ENCODE assay signal across 8 mouse cellular contexts in the genomic region with DNA sequence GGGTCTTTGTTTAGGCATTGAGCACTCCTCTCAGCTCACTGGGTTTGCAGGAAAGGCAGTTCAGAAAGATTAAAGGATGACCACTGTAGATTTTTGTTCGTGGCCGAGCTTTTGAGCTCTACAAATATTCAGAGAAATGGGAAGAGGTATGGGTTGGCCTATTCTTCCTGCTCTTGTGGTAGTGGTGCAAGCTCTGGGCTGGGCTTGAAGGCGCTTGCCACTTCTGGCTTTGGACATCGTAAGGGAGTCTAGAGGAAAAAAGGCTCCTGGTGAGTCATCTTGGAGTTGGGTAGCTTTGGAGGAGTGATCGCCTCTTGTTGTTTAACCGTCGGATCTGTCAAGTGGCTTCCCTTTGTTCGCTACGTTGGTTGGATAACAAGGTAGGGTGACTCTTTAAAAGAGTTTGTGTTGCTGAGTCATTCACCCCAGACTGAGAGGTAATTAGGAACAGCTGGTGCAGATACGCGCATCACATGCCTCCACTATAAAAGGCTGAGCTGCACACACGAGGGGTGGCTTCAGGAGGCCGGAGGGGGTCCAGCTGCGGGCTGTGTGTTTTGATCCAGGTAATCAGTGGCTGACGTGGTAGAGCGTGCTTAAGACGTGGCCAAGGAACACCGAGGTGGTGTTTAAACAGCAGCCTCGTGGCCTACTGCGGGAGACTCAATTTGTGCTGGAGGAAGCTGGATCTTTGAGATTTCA. TPM values are rescaled to one million over a fixed set of nuclear protein-coding genes. Genes with fewer than 3 reads are reported as not detected.
DNase-seq lines count a peak whose midpoint lies in the region; ATAC-seq and TF ChIP-seq lines count a peak whose summit lies in the region.

No protein-coding gene starts in this region.

- peak overlapping the region; percentile 90 for H3K9ac ChIP-seq in intestine, embryonic 15.5 days
- H3K9ac ChIP-seq in liver, embryonic 15.5 days: peak overlapping the region; percentile 89

- H3K27me3 ChIP-seq in intestine, embryonic 15.5 days (replicated peaks): no peaks in the 10 kb centered on the region
- H3K27me3 ChIP-seq in liver, embryonic 15.5 days: no peaks in the 10 kb centered on the region
- no peaks in the 10 kb centered on the region for H3K27me3 ChIP-seq in thymus, adult 2 months (ENCODE audit: control insufficient read depth, insufficient read depth, low read length)

- peak overlapping the region; percentile 58 for H3K4me3 ChIP-seq in cortical plate, adult 2 months (ENCODE audit: insufficient read depth, low read length)
- peak overlapping the region; percentile 88 for H3K4me3 ChIP-seq in intestine, embryonic 15.5 days (replicated peaks)
- peak overlapping the region; percentile 94 for H3K4me3 ChIP-seq in liver, embryonic 15.5 days (replicated peaks)
- H3K4me3 ChIP-seq in thymus, adult 2 months (ENCODE audit: control insufficient read depth, insufficient read depth, low read length): peak overlapping the region; percentile 68

- peak; percentile 21 for DNase-seq in urinary bladder, postnatal 25 days (ENCODE audit: low spot score)
- no peak for DNase-seq in urinary bladder, postnatal 4 days (ENCODE audit: low spot score in 2 of 2)
- DNase-seq in natural killer cell, adult 2 months (ENCODE audit: low spot score in 2 of 2): peak; percentile 49 to 52
- peak; percentile 54 for DNase-seq in thymus, adult 2 months

- peak; percentile 48 for ATAC-seq in granulocyte monocyte progenitor cell, adult 5-6 weeks (replicated peaks; ENCODE audit: poor library complexity, severe bottlenecking)
- ATAC-seq in intestine, embryonic 15.5 days: peak; percentile 63
- peak; percentile 56 for ATAC-seq in liver, embryonic 15.5 days (ENCODE audit: insufficient read depth)

- under 1% methylated on average over 20 of the region's 20 CpGs for WGBS in intestine, embryonic 15.5 days
- WGBS in liver, embryonic 15.5 days (ENCODE audit: insufficient replicate concordance): under 1% methylated on average over 20 of the region's 20 CpGs
- WGBS in thymus, adult 2 months: under 1% methylated on average over 20 of the region's 20 CpGs

- no peaks in the 10 kb centered on the region for H3K9me3 ChIP-seq in intestine, embryonic 15.5 days
- no peaks in the 10 kb centered on the region for H3K9me3 ChIP-seq in liver, embryonic 15.5 days (replicated peaks)

- H3K36me3 ChIP-seq in intestine, embryonic 15.5 days: no peaks in the 10 kb centered on the region
- H3K36me3 ChIP-seq in liver, embryonic 15.5 days (replicated peaks): no peaks in the 10 kb centered on the region
- H3K36me3 ChIP-seq in thymus, adult 2 months (ENCODE audit: control insufficient read depth, insufficient read depth, low read length): no peaks in the 10 kb centered on the region

- H3K4me2 ChIP-seq in intestine, embryonic 15.5 days (replicated peaks): peak overlapping the region; percentile 72
- H3K4me2 ChIP-seq in liver, embryonic 15.5 days: peak overlapping the region; percentile 79

- no peak for TF ChIP-seq POLR2A in cortical plate, adult 2 months (IDR thresholded peaks at IDR 0.05; ENCODE audit: extremely low read depth, insufficient read depth, low read length)
- TF ChIP-seq POLR2A in thymus, adult 2 months (IDR thresholded peaks at IDR 0.05; ENCODE audit: control insufficient read depth, extremely low read depth, insufficient read depth, low read length, poor library complexity): 0 out of 2 replicates have a peak, but pooled peaks have one; percentile 31

- TF ChIP-seq CTCF in cortical plate, adult 2 months (IDR thresholded peaks at IDR 0.05; ENCODE audit: extremely low read depth, insufficient read depth, low read length): no peak
- no peak for TF ChIP-seq CTCF in thymus, adult 2 months (IDR thresholded peaks at IDR 0.05; ENCODE audit: borderline replicate concordance, control insufficient read depth, extremely low read depth, insufficient read depth, low read length, poor library complexity)

- no peak overlapping the region for H3K27ac ChIP-seq in cortical plate, adult 2 months (ENCODE audit: insufficient read depth, low read length)
- peak overlapping the region; percentile 93 for H3K27ac ChIP-seq in intestine, embryonic 15.5 days
- peak overlapping the region; percentile 98 for H3K27ac ChIP-seq in liver, embryonic 15.5 days (replicated peaks)
- H3K27ac ChIP-seq in thymus, adult 2 months (ENCODE audit: control insufficient read depth, insufficient read depth, low read length): peak overlapping the region; percentile 81

- no peaks in the 10 kb centered on the region for H3K4me1 ChIP-seq in cortical plate, adult 2 months (ENCODE audit: control insufficient read depth, insufficient read depth, low read length)
- peaks cover 26% of the 10 kb centered on the region for H3K4me1 ChIP-seq in intestine, embryonic 15.5 days (replicated peaks)
- peaks cover 66% of the 10 kb centered on the region for H3K4me1 ChIP-seq in liver, embryonic 15.5 days (replicated peaks)
- peaks cover 38% of the 10 kb centered on the region for H3K4me1 ChIP-seq in thymus, adult 2 months (replicated peaks; ENCODE audit: control insufficient read depth, insufficient read depth, low read length)

RNA-seq across cellular contexts. Expression of a gene that starts 1.1 kb away (rescaled TPM):
- polyA plus RNA-seq in cortical plate, adult 2 months (2012; rRNA removed): 5.7 and 6.1 TPM in 2 replicates
- total RNA-seq in granulocyte monocyte progenitor cell, adult 5-6 weeks (2014; fragmentation: Nextera tagmentation): 15.2 and 20.2 TPM in 2 replicates
- total RNA-seq in granulocyte monocyte progenitor cell, adult 5-6 weeks (2017): 29.6 and 29.8 TPM in 2 replicates
- 17.4 and 19.7 TPM in 2 replicates for polyA plus RNA-seq in intestine, embryonic 15.5 days (2015; fragmentation: Nextera tagmentation; extraction: Ambion mirVana)
- 6.5 and 6.9 TPM in 2 replicates for polyA plus RNA-seq in liver, embryonic 15.5 days (2015; fragmentation: Nextera tagmentation; extraction: Ambion mirVana)
- polyA plus RNA-seq in thymus, adult 2 months (2012; rRNA removed): 40.2 and 45.4 TPM in 2 replicates

Comparison
In these comparisons a context has a peak if more than half of its experiments do, and no peak if none do; other contexts are left out.
1. DNase-seq: peak in urinary bladder, postnatal 25 days (single experiment), natural killer cell, adult 2 months (2 of 2) and thymus, adult 2 months (single experiment); none in urinary bladder, postnatal 4 days (0 of 2).
2. Peak in every context shown above with its lines, with median percentiles within 50 percentile points of each other: H3K4me3 ChIP-seq and ATAC-seq.